Mouse (Mus musculus) hindlimb bud, embryonic 11.5 days (tissue): Measurements from ENCODE around the gene Fxr2.
A peak's percentile ranks its signal among the peaks of the same experiment; 100 is the strongest.

ENCODE experiments used
- DNase-seq: peaks from one replicate; pipeline ENCODE4 v3.0.0-alpha.2; 2012; ENCODE audit warnings: low read depth, low spot score; ENCODE audit errors: extremely low spot score

Gene Fxr2

DNA sequence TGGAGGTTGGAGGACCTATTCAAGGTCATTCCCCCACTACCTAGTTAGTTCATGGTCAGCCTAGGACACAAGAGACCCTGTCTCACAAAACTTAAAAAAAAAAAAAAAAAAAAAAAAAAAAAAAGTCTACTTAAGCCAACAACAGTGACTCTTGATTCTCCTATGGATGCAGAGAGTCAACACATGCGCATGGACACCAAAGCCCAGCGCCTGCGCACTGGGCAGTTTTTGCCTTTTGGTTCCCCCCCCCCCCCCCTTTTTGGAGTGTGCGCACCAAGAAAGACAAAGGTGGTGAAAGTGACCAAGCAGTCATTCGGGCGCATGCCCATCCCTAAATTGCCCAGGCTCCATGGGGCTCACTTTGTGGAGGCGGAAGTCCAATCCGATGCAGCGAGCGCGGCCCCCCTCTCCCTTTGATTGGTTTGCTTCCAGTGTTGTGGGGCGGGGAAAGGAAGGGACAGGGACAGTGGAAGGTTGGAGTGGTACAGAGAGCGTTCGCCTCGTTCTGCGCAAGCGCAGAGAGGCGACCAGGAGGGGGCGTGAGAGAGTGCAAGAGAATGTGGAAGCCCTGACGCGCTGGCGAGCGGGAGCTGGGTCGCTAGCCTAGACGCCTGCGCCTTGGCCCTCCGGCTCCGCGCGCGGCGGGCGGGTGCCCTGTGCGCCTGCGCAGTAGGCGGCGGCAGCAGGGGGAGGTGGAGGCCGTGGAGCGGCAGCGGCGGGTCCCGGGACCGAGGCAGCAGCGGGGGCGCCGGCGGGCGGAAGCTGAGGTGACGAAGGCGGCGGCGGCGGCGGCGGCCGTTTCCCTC is at the start of gene Fxr2:
Gene Fxr2, plus strand, starts transcription at position 707 of the 806 bp plus-strand sequence.
- DNase-seq = peak; percentile 100

DNA sequence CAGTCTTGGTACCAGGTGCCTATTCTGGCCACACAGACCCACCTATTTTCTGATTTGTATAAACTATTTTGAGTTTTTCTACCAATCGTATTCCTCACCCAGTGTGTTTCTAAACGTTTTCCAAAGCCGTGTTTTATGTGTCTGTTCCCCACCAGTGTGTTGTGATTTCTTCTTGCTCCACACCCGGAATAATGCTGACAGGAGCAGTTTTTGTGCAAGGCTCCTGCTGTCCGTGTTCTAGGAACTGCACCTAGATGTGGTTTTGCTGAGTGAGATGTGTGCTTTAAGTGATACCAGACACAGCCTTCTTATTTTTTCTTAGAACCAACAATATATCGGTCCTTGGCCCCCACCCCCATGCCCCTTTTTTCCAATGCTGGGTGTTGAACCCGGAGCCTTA is 48.8 kb upstream of the Fxr2 start:
- no peak for DNase-seq

DNA sequence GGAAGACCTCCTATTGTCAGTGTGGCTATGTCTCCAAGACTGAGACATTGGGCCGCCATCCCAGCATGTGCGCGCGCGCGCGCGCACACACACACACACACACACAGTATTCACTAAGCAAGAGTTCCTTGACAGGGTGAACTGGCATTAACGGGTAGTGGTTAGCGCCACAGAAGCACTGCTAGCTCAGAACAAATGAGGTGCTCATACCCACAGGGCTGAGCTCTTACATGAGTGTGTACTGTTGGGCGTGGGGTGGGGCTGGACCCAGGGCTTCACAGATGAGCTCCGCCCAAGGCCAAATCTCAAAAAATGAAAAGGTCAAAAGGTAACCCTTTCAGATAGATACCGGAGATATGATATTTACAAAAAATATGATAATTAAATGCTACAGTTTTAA is 47.9 kb upstream of the Fxr2 start:
- DNase-seq = no peak

DNA sequence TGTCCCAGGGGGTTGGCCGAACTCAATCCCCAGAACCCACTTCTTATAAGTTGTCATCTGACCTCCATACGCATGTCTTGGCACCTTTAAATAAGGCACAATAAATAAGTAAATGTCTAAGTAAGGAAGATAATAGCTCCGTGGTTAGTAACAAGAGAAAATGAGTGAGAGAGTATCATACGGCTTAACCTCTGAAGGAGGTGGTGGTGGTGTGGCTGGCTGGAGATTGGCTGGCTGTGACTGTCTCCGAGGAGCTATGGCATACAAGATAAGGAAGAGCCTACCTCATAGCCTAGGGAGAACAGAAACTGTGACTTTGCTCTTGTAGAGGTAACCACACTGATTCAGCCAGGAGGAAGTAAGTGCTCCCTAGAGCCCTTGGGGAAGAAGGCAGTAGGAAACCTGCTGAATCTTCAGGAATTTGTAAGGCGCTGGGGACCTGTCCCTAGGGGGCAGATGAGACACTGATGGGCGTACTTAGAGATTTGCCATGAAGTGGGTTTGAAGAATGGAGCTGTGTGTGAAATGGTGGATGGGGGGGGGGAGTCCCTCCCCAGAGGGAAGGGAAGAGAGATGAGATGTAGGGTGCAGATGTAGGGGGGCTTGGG is 47.0 kb upstream of the Fxr2 start:
- no peak for DNase-seq

DNA sequence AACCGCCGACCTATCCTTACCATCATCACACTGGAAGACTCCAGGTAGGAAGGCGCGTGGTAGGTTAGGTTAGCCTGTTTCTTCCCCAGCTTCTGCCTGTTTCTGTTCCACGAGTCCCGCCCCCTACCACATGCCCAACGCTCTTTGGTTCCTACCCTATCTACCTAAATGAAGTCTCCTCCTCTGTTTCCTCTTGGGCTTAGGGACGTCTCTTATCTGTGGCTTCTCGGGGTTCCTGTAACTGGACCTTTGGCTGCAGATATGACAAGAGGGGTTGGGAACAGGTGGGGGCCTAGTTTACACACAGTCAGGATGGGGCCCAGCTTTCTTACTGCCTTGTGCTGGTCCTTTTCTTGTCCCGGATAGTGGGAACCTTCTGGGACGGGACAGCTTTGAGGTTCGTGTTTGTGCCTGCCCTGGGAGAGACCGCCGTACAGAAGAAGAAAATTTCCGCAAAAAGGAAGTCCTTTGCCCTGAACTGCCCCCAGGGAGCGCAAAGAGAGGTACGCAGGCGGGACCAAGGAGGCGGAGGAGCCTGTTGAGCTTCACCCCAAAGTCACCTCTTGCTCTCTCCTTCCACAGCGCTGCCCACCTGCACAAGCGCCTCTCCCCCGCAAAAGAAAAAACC is 43.5 kb upstream of the Fxr2 start:
- no peak for DNase-seq

DNA sequence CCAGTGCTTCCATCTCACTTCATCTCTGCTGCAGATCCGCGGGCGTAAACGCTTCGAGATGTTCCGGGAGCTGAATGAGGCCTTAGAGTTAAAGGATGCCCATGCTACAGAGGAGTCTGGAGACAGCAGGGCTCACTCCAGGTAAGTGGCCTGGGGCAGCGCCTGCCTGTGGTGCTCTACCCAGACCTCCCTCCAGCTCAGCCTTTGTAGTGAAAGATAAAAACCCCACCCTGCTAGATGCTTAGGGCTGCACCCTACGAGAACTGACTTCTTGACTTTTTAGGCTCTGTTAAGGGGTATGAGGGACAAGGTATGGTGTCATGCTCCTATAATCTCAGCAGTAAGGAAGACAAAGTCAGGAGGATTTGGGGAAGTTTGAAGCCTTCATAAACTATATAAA is 42.2 kb upstream of the Fxr2 start:
- DNase-seq = no peak

DNA sequence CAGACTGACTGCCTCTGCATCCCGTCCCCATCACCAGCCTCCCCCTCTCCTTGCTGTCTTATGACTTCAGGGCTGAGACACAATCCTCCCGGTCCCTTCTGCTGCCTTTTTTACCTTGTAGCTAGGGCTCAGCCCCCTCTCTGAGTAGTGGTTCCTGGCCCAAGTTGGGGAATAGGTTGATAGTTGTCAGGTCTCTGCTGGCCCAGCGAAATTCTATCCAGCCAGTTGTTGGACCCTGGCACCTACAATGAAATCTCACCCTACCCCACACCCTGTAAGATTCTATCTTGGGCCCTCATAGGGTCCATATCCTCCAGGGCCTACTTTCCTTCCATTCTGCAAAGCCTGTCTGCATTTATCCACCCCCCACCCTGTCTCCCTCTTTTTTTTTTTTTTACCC is 41.4 kb upstream of the Fxr2 start:
- no peak for DNase-seq

DNA sequence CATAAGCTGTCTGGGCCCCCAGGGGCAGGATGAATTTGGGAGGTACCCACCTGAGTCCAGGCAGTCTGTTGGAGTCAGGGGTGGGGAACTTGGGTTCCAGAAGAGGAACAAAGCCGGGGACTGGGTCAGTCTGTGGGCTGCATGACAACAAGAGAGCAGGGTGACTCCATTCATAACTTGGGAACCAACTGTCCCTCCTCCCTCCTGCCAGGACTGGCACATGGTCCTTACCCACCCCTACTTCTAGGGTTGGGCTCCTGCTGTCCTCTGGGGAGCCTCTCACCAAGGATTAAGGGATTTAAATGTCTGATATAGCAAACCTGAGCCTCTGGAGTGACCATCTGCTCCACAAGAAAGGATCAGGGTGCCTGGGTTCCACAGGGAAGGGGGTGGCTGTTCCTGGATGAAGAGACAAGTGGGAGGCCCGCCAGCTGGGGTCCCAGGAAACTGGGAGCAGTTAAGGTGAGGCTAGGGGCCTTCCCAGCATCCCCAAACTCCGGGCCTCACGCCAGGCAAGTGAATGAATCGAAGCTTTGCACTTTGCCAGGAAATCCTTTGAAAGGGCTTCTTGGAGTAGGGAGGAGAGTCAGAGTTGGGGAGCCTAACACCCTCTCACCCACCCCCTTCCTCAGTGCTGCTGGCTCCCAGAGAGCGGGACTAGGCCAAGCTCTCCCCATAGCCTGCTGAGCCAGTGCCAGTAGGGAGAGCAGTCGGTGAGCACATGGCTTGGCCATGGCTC is 40.7 kb upstream of the Fxr2 start:
- no peak for DNase-seq

DNA sequence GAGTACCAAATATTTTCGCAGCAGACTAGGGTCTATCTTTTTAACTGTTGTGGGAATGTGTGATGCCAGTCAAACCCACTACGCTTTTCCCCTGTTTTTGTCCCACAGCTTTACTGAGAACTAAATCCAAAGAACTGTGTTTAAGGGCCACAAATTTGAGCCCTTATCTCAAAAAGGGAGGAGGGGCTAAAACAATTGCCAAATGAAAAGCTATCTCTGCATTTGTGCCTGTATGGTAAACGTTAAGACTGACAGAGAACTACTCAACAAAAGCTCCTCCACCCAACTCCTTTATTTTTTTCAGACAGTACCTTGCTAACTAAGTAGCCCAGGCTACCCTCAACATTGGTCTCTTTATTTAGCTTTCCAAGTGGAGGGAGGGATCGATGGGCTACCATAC is 40.0 kb upstream of the Fxr2 start:
- DNase-seq = no peak

DNA sequence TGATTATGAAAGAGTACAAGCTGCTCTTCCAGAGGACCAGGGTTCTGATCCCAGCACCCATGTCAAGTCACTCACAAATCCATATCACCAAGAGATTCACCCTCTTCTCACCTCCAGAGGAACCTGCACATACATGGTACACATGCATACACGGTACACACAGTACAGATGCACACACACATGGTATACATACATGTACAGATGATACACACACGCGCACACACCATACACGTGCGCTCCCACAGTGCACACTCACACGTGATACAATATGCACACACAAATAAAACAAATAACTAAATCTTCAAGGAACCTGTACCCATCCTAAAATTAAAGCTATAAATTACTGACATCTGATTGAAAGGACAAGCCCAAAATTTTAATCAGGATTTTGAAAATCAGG is 37.9 kb upstream of the Fxr2 start:
- DNase-seq = no peak

DNA sequence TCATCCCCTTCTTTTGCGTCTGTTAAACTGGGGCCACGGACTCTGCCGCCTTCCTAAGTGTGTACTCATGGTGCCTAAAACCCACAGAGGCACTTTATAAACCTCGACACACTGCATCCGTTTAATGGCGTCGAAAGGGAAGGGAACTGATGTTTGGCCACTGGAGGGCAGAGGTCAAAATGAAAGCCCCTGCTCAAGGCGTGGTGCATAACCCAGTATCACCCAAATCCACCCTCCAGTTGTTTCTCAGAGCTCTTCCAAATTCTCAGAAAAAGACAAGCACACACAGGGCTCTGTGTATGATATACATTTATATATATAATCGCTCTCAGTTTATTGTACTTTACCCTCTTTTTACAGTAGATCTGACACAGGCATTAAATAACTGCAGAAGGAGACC is 33.4 kb upstream of the Fxr2 start:
- no peak for DNase-seq

DNA sequence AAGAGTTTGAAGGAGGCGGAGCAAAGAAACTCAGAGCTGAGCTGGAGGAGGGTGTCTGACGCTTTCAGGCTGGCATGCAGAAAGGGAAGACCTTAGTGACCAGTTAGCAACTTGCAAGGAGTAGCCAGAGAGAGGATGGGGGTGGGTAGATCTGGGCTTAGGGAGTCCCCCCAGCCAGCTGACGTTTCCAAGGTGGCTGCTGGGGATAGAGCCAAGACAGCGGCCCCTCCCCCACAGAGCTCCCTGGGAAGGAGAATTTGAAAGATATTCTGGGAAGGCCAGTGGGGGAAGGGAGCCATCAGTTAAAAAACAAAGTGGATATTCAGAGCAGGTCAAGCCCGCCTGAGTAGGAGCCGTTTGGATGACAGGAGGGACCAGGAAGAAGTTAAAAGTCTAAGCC is 32.7 kb upstream of the Fxr2 start:
- DNase-seq = no peak

DNA sequence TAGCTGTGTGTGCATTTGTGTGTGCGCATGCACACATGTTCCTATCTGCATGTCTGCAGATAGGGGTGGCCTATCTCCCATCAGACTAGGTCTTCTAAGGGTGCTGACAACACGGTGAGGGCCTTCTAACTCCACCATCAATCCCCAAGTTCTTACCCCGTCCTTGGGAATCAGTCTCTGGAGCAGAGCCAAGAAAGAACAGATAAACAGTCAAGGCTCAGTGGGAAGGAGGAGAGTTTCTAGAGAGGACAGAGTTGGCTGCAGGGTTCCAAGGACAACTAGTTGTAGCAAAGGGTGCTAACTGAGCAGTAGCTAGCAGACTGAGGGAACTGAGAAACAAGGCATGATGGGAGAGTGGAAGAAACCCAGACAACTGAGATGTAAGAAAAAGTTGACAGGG is 31.0 kb upstream of the Fxr2 start:
- DNase-seq = no peak

DNA sequence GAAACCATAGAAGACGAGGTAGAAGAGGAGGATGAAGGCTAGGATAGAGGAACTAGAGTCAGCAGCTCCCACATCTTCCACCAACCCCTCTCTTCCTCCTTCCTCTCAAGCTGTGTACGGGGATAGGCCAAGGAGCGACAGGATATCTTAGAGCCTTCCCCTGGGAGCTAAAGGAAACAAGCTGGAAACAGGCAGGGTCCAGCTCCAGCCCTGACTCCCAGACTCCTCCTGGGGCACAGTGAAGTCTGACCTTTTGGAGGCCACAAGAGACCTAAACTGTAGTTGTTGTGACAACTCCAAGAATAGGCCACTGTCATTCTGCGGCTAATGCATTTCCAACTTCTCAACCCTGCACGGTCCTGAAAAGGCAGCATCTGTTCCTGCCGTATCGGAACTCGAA is 29.3 kb upstream of the Fxr2 start:
- no peak for DNase-seq

DNA sequence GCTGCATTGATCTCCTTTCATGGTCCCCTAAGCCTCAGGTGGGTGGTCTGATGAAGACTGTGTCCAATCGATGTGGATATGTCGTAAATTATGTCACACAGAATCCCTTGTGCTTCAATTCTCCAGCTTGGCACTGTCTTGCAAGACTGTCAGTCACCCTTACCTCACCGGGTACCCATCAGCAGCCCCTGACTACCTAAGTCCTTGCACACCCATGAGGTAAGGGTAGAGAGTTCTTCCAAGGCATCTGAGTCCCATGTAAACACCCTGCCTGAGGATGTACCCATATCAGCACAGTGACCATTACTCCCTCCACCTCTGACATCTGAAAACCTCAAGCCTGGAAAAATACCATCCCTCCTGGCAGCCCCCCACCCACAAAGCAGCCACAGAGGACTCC is 28.4 kb upstream of the Fxr2 start:
- no peak for DNase-seq

DNA sequence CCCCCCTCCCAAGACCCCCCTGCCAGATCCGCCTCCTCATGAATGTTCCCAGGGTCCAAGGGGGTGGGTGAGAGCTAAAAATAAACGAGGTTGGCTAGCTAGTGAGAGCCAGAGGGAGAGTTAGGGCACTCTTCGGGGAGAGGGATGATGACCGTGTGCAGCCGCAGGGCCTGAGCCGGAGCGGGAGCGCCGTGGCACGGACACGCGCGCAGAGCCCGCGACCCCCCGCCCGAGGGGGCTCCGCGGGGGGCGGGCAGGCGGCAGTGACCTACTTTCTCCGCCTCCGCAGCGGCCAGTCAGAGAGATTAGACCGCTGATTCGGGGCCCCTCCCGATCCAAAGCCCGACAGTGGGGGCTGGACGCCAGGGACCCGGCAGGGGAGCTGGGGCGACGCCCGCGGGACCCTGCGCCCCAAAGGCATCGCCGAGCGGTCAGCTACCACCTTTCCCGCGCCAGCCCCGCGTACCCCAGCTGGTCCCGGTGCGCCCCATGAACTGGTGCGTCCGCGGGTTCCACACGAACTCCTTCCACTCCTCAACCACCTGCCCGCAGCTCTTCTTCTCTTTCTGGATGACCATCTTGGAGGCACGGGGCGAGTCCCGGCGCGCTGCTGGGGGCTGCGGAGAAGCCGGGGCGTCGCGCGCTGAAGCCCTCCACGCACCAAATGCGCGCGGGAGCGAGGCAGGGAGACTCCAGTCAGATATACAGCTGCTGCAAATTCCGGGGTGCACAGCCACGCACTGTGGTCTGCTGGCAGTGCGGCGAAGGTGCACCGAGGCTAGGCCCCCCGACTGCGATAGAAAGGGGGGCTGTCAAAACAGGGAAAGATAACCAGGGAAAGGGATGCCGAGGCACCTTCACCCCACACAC is 27.8 kb upstream of the Fxr2 start:
- DNase-seq = no peak

DNA sequence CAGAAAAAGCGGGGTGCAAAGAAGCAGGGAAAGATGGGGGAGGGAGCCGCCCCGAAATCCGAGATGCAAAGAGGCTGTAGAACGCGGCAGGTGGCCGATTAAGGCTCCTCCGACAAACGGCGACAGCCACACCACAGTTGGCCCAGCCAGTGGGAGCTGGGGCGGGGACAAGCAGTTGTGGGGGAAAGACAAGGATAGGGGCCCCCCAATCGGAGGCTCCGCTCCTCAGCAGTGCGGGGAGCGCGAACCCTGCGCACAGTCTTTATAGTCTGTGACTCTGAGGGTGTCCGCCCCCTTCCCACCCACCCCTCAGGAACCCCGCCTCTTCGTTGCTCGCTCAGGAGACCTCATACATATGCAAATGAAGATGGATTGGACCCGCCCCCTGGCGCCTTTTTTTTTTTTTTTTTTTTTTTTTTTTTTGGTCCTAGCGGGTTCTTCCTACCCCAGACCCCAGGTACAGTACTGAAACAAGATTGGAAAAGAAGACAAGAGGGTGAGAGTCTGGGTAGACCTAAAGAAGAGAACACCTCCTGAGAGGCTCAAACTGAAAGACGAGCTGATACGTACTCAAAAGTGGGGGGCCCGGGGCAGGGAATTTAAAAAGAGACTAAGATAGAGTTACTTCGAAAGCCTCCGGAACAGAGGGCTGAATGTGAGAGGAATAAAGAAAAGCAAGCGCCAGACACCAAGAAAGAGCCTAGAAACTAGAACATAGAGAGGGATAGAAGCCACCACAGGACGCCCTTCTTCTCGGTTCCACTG is 26.9 kb upstream of the Fxr2 start, which contains the start of gene Atp1b2:
Gene Atp1b2, minus strand, starts transcription at position 217 of the 765 bp plus-strand sequence.
- DNase-seq = no peak

DNA sequence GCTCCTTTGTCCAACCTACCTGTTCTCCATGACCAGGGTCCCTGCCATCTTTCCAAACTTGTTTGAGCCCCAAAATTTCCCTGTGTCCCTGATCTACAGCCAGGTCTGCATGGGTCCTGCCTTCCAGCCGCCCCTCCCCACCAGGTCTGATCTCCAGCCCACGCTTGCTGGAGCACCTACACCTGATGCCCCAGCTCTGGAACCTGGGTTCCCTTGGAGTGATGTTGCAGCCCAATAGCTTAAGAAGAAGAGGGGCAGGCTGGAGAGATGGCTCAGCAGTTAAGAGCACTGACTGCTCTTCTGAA is 26.3 kb upstream of the Fxr2 start:
- DNase-seq = no peak

DNA sequence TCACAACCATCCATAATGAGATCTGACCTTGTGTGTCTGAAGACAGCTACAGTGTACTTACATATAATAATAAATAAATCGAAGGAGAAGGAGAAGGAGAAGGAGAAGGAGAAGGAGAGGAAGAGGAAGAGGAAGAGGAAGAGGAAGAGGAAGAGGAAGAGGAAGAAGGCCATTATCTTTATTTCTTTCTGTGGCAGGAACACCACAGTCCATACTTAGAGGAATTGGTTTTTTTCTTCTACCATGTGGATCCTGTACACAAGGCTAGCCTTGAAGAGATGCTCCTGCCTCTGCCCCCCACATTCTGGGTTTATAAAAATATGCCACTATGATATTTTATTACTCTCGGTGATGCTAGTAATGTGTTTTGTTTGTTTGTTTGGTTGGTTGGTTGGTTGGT is 26.0 kb upstream of the Fxr2 start:
- no peak for DNase-seq

DNA sequence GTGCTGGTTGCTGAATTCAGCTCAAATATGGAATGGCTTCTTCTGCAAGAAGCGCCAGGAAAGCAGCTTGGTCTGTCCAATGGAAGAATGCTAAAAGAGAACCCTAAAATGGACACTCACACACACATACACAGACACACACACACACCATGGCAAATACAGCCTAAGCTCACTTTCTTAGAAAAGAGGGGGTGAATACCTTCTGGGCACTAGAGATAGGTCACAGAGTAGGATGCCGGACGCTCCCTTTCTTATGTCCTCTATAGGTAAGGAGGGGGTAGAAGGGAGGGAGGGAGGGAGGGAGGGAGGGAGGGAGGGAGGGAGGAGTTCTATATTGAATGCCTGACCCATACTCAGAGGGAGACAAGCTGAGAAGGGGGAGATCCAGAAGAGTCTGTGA is 24.3 kb upstream of the Fxr2 start:
- no peak for DNase-seq
